Mouse (Mus musculus) midbrain, embryonic 10.5 days (tissue): ENCODE results near the gene Spint2. TPM values are rescaled to one million over a fixed set of nuclear protein-coding genes. Genes with fewer than 3 reads are reported as not detected.
A peak's percentile ranks its signal among the peaks of the same experiment; 100 is the strongest.

ENCODE experiments used
- DNase-seq: peaks from one replicate; pipeline ENCODE4 v3.0.0-alpha.2; 2017; ENCODE audit warnings: low spot score
- H3K27ac ChIP-seq: fragments of 300-500 bp; sonication (generic); replicated peaks from 2 replicates; pipeline ENCODE4 v1.5.1; 2016; ENCODE audit warnings: mild to moderate bottlenecking
- H3K27me3 ChIP-seq: fragments of 300-500 bp; sonication (generic); 2 replicates; pipeline ENCODE4 v1.6.1; 2016; ENCODE audit warnings: low read depth, mild to moderate bottlenecking; ENCODE audit not compliant: poor library complexity, severe bottlenecking
- H3K36me3 ChIP-seq: fragments of 300-500 bp; sonication (generic); 2 replicates; pipeline ENCODE4 v1.6.1; 2016; ENCODE audit warnings: mild to moderate bottlenecking, moderate library complexity
- H3K4me1 ChIP-seq: fragments of 300-500 bp; sonication (generic); 2 replicates; pipeline ENCODE4 v1.6.1; 2016
- H3K4me3 ChIP-seq: fragments of 300-500 bp; sonication (generic); 2 replicates; pipeline ENCODE4 v1.5.1; 2016; ENCODE audit warnings: mild to moderate bottlenecking, moderate library complexity
- H3K9me3 ChIP-seq: fragments of 300-500 bp; sonication (generic); replicated peaks from 2 replicates; pipeline ENCODE4 v1.6.1; 2016; ENCODE audit warnings: mild to moderate bottlenecking
- WGBS: fragments of 180-500 bp; shearing (Covaris S2); methylation state at CpG from one replicate; pipeline ENCODE4 v1.1.7; 2016; 5-methylcytosine and 5-hydroxymethylcytosine counted together
- polyA plus RNA-seq: library from polyadenylated mRNA; unstranded; fragments of >200 nt; fragmentation: Nextera tagmentation; extraction: Ambion mirVana; gene quantifications from 2 replicates; pipeline ENCODE4 v1.2.1, GENCODE M21; 2016

Spint2 gene
- polyA plus RNA-seq, 1 experiment from 2014 or later, result 20.8 TPM

- no peak overlapping the region for H3K27ac ChIP-seq
- DNase-seq, result no peak
- H3K27me3 ChIP-seq, result no peaks in the 10 kb centered on the region
- peaks cover 16% of the 10 kb centered on the region for H3K4me1 ChIP-seq
- WGBS, result 89% methylated on average over 3 of the region's 3 CpGs
- no peak overlapping the region for H3K4me3 ChIP-seq
- no peaks in the 10 kb centered on the region for H3K9me3 ChIP-seq
- H3K36me3 ChIP-seq, result no peaks in the 10 kb centered on the region
Measured at GRCm38 (mm10) chr7:29263831-29264230, 17.9 kb downstream of the Spint2 start.

- no peaks in the 10 kb centered on the region for H3K36me3 ChIP-seq
- DNase-seq, result no peak
Measured at GRCm38 (mm10) chr7:29262151-29262550, 19.6 kb downstream of the Spint2 start.

GRCm38 (mm10) chr7:29259781-29260730, 21.7 kb downstream of the Spint2 start:
- DNase-seq, result no peak
- peak overlapping the region; percentile 68 for H3K27ac ChIP-seq
- no peaks in the 10 kb centered on the region for H3K27me3 ChIP-seq
- WGBS, result 76% methylated on average over 10 of the region's 10 CpGs
- no peak overlapping the region for H3K4me3 ChIP-seq
- no peaks in the 10 kb centered on the region for H3K36me3 ChIP-seq
- H3K9me3 ChIP-seq, result no peaks in the 10 kb centered on the region
- H3K4me1 ChIP-seq, result peaks cover 25% of the 10 kb centered on the region

More at GRCm38 (mm10) chr7:29262151-29262550, 19.6 kb downstream of the Spint2 start:
- Histone ChIP-seq H3K4me3 (no peak overlapping the region), H3K27ac (no peak overlapping the region), H3K4me1 (peaks cover 25% of the 10 kb centered on the region), H3K9me3 (no peaks in the 10 kb centered on the region), H3K27me3 (no peaks in the 10 kb centered on the region)
- 82% methylated on average over 6 of the region's 6 CpGs for WGBS

GRCm38 (mm10) chr7:29257368-29257767, 24.3 kb downstream of the Spint2 start:
- Histone ChIP-seq H3K27ac (no peak overlapping the region), H3K4me1 (peaks cover 30% of the 10 kb centered on the region), H3K27me3 (no peaks in the 10 kb centered on the region), H3K4me3 (no peak overlapping the region), H3K9me3 (no peaks in the 10 kb centered on the region), H3K36me3 (no peaks in the 10 kb centered on the region)
- DNase-seq, result no peak
- WGBS, result 86% methylated on average over 1 of the region's 1 CpGs

- H3K9me3 ChIP-seq, result no peaks in the 10 kb centered on the region
- DNase-seq, result no peak
- WGBS, result 85% methylated on average over 4 of the region's 4 CpGs
- no peaks in the 10 kb centered on the region for H3K36me3 ChIP-seq
- H3K27ac ChIP-seq, result no peak overlapping the region
- H3K4me3 ChIP-seq, result no peak overlapping the region
- H3K4me1 ChIP-seq, result peaks cover 30% of the 10 kb centered on the region
- no peaks in the 10 kb centered on the region for H3K27me3 ChIP-seq
Measured at GRCm38 (mm10) chr7:29255875-29256274, 25.8 kb downstream of the Spint2 start.

GRCm38 (mm10) chr7:29253842-29254241, 27.9 kb downstream of the Spint2 start:
- Histone ChIP-seq H3K27ac (no peak overlapping the region), H3K4me1 (peaks cover 14% of the 10 kb centered on the region), H3K9me3 (no peaks in the 10 kb centered on the region), H3K36me3 (no peaks in the 10 kb centered on the region), H3K27me3 (peaks cover 9% of the 10 kb centered on the region), H3K4me3 (no peak overlapping the region)
- 55% methylated on average over 5 of the region's 5 CpGs for WGBS
- DNase-seq, result no peak

GRCm38 (mm10) chr7:29251166-29251565, 30.5 kb downstream of the Spint2 start:
- 90% methylated on average over 3 of the region's 3 CpGs for WGBS
- H3K9me3 ChIP-seq, result no peaks in the 10 kb centered on the region
- H3K27ac ChIP-seq, result no peak overlapping the region
- peaks cover 11% of the 10 kb centered on the region for H3K36me3 ChIP-seq
- no peak overlapping the region for H3K4me3 ChIP-seq
- peaks cover 25% of the 10 kb centered on the region for H3K4me1 ChIP-seq
- peaks cover 29% of the 10 kb centered on the region for H3K27me3 ChIP-seq
- no peak for DNase-seq

GRCm38 (mm10) chr7:29248261-29248841, 33.4 kb downstream of the Spint2 start, which contains the start of gene 2200002D01Rik:
2200002D01Rik (minus strand) TSS chr7:29248466.
- Histone ChIP-seq H3K4me3 (peak within 1 kb of the TSS; percentile 49), H3K9me3 (no peaks in the 10 kb centered on the region), H3K27ac (peak within 1 kb of the TSS; percentile 46), H3K36me3 (peaks cover 36% of the 10 kb centered on the region), H3K27me3 (peaks cover 29% of the 10 kb centered on the region), H3K4me1 (peaks cover 20% of the 10 kb centered on the region)
- DNase-seq, result peak; percentile 45
- 8% methylated on average over 20 of the region's 20 CpGs for WGBS

GRCm38 (mm10) chr7:29247706-29248105, 34.0 kb downstream of the Spint2 start:
- H3K36me3 ChIP-seq, result peaks cover 36% of the 10 kb centered on the region
- DNase-seq, result no peak
- peak overlapping the region; percentile 49 for H3K4me3 ChIP-seq
- 12% methylated on average over 19 of the region's 19 CpGs for WGBS
- no peaks in the 10 kb centered on the region for H3K9me3 ChIP-seq
- peaks cover 20% of the 10 kb centered on the region for H3K4me1 ChIP-seq
- peak overlapping the region; percentile 46 for H3K27ac ChIP-seq
- H3K27me3 ChIP-seq, result peaks cover 29% of the 10 kb centered on the region

GRCm38 (mm10) chr7:29247314-29247700, 34.4 kb downstream of the Spint2 start:
- peaks cover 29% of the 10 kb centered on the region for H3K27me3 ChIP-seq
- peaks cover 36% of the 10 kb centered on the region for H3K36me3 ChIP-seq
- H3K4me3 ChIP-seq, result peak overlapping the region; percentile 49
- WGBS, result 23% methylated on average over 16 of the region's 16 CpGs
- no peak overlapping the region for H3K27ac ChIP-seq
- DNase-seq, result peak; percentile 79
- no peaks in the 10 kb centered on the region for H3K9me3 ChIP-seq
- H3K4me1 ChIP-seq, result peaks cover 20% of the 10 kb centered on the region

- Histone ChIP-seq H3K4me1 (peaks cover 20% of the 10 kb centered on the region), H3K27ac (no peak overlapping the region), H3K27me3 (peaks cover 29% of the 10 kb centered on the region), H3K4me3 (peak overlapping the region; percentile 49; the same call in 1 of the 2 replicates), H3K36me3 (peaks cover 38% of the 10 kb centered on the region), H3K9me3 (no peaks in the 10 kb centered on the region)
- 85% methylated on average over 21 of the region's 21 CpGs for WGBS
- DNase-seq, result no peak
Measured at GRCm38 (mm10) chr7:29246619-29247313, 34.9 kb downstream of the Spint2 start.

GRCm38 (mm10) chr7:29246015-29246414, 35.7 kb downstream of the Spint2 start:
- DNase-seq, result no peak
- WGBS, result 91% methylated on average over 5 of the region's 5 CpGs
- no peak overlapping the region for H3K4me3 ChIP-seq
- peaks cover 20% of the 10 kb centered on the region for H3K4me1 ChIP-seq
- no peaks in the 10 kb centered on the region for H3K9me3 ChIP-seq
- peaks cover 29% of the 10 kb centered on the region for H3K27me3 ChIP-seq
- H3K27ac ChIP-seq, result no peak overlapping the region
- peaks cover 43% of the 10 kb centered on the region for H3K36me3 ChIP-seq
